Mouse (Mus musculus) A20 (cell line): ENCODE measurements around the gene Hs3st1.
"Not testable (repeated sequence)": the region's sequence is repeated elsewhere in the genome, so short reads cannot be mapped to it uniquely, and the experiment has no call there.

Experiments used
- DNase-seq: peaks from one replicate; pipeline ENCODE4 v3.0.0-alpha.2; 2011; ENCODE audit warnings: low read depth, low spot score

Hs3st1 gene

DNA sequence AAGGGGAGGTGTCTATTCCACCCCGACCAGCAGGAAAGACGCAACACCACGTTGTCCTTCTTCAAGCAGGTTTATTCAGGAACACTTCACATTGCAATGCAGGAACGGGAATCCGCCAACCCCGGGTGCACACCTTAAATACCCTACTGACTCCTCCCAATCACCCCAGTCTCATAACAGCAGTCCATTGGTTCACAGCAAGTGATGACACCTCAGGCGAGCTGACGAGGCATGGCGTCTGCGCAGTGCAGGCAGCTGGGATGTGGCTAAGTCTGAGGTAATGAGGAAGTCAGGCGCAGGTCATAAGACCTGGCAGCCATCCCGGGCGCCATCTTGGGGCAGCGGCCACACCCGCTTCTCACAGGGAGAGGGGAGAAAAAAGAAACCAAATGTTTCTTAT lies at the start of gene Hs3st1:
Gene Hs3st1 (minus strand): TSS at position 101 of the 400 bp plus-strand sequence.
- not testable (repeated sequence) for DNase-seq

GRCm38 (mm10) chr5:39804663-39805062 lies 49.4 kb upstream of the Hs3st1 start:
- DNase-seq, result no peak

DNA sequence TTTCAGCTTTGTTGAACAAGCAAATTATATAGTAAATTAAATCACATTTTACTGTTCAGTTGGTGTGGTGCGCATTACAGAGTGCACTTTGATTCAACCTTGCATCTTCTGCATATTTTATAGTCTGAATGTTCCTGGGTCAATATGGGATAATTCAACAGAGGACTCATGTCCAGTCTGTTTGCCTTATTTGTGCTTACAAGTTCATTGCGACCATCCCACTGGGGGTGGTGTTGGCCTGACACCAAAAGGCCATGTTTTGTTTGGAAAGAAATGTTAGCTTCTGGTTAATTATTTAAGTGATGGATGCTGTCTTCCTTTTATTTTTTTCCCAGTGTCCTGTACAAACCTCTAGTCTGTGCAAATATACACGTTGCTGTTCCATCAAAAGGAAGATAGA lies 48.7 kb upstream of the Hs3st1 start:
- no peak for DNase-seq

- DNase-seq, result no peak
Observed at GRCm38 (mm10) chr5:39803457-39803856, 48.2 kb upstream of the Hs3st1 start.

DNA sequence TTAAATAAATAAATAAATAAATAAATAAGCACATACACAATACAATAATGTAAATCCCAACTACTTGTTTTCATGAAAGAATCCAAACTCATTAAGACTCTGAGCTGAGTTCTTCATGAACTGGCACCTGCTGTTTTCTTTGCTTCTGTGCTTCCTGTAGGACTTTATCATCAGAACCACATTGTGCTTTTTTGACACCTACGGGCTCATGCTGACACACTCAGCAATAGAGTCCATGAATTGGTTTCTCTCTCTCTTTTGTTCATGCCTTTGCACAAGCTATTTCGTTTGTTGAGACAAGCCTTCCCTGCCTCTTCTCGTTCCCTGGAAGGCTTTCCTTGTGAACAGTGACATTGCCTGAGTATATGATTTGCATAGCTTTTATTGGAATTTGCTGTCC lies 46.8 kb upstream of the Hs3st1 start:
- no peak for DNase-seq

DNA sequence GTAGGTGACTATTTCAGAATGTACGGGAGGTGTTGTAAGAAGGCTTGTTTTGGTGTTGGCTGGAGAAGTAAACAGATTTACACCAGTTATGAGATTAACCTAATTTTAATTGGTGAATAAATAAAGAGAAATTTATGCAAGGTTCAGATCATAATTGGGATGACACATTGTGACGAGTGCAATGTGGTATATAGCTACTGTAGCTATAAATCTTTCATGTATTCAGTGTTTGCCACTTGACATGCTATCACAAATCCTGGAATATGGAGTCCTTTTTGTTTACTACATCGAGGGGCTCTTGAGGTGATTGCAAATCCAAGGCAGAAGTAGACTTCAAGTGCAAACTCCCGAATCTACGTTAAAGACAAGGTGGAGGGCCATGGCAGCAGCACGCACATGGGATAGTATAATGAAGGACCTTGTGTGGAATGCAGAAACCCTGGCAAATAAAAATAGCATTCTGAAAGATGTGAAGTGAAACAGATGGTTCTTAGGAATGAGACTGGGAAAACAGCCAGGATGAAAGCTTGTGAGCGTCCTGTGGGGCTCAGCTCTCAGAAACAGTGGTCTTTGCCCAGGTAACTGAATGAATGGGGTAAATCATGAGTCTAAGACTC lies 21.9 kb upstream of the Hs3st1 start:
- DNase-seq, result no peak

- DNase-seq, result no peak
Observed at GRCm38 (mm10) chr5:39771680-39772348, 16.5 kb upstream of the Hs3st1 start.

DNA sequence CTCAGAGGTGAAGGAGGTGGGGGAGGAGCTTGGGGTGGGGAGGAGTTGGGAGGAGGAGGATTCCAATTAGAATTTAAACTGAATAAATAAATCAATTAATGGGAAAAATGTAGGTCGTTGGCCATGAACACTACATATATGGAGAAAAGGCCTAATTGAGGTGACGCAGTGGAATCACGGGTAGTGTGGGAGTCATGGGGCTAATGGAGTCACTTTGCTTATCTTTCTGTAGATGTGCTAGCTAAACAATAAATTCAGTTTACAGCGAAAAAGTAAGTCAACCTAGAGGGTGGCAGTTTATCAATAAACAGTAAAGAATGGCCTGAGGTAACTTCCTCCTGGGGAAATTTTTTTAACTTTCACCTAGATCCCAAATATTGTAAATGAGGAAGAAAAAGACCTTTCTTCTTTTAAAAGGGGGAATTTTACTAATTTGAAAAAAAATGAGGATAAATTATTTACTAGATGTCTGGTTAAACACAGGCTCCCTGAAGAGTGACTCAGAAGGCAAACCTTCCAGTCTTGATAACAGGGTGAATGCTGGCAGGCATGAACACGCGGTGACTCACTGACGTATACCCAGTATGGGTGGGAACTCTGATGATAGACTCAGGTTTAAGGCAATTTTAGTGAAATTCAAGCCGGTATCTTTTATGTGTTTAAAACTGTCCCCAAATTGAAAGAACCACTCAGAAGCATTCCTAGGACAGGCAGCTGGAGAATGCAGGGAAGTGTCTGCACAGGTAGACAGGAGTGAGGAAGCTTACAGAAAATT lies 6.6 kb upstream of the Hs3st1 start:
- no peak for DNase-seq

DNA sequence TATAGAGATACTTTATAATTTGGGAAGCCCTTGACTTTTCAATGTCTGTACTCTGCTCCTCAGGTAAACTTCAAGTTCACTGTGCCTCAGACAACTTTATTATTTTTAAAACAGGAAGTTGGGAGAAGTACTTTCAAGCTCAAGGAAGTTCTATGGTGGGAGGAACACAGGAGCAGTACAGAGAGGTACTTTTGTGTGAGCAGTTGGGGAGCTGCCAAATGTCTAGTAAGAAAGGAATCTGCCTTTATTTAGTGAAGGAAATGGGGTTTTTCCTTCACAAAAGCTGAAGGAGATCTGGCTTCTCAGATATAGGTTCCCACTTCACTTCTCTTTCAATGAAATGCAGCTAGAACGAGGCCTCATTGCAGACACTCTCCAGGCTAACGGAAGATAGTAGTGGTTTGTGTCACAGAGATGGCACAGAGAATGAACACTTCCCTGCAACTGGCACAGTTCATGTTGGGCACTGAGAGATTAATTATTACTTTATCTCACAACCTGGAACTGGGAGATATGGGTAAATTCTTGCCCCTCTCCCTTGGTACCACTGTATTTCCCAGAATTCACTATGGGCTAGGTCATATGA lies 3.7 kb upstream of the Hs3st1 start:
- DNase-seq, result no peak

GRCm38 (mm10) chr5:39736843-39737242 lies 18.4 kb downstream of the Hs3st1 start:
- DNase-seq, result no peak

DNA sequence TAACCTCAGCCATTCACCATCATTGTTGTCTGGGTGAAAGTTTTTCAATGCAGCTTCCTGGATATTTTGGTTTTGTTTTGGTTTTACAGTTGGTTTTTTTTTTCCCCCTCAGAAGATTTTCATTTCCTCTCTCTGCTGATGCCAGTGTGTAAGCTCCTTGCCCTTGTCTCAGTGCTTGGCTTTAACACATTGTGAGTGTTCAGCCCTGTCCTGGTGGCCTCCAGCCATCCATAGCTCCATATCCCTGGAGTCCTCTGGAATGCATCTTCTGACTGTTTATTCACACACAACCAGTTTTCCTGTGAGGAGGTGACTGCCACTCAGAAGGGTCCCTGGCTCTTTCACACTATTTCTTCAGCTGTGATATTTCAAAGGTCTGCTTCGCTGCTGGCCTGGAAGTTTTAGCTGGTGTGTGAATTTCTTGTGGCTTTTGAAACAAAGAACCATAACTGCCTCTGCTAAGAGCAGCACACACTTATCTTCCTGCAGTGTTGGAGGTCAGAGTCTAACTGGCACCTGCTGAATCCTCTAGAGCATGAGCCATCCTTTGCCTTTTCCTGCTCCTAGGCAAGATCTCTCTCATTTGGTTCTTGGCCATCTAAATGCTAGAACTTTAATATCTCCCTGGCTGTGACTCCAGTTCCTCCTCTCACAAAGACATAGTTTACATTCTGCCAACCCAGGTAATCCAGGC lies 21.4 kb downstream of the Hs3st1 start:
- DNase-seq, result no peak

- DNase-seq, result no peak
Observed at GRCm38 (mm10) chr5:39733013-39733749, 22.1 kb downstream of the Hs3st1 start.

GRCm38 (mm10) chr5:39715694-39716550 lies 39.4 kb downstream of the Hs3st1 start:
- no peak for DNase-seq

- DNase-seq, result no peak
Observed at GRCm38 (mm10) chr5:39715193-39715592, 40.1 kb downstream of the Hs3st1 start.

GRCm38 (mm10) chr5:39705539-39705938 lies 49.7 kb downstream of the Hs3st1 start:
- no peak for DNase-seq

DNA sequence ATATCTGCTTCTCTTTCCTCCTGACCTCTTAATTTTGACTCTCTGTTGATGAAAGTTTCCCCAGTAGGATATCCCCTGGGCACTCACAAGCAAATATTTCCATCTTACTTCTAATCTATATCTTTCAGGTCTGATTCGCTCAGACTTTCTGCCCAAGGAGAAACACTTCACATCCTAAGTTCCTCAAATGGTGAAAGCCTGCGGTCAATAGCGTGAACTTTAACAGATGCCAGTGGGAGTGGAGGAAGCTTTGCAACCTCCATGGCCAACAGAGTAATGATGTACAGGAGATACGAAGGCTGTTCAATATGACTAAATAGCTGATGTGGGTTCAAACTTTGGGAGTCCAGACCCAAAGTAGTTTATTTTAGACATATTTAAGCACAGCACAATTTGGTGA lies 94.4 kb downstream of the Hs3st1 start:
- DNase-seq, result no peak

DNA sequence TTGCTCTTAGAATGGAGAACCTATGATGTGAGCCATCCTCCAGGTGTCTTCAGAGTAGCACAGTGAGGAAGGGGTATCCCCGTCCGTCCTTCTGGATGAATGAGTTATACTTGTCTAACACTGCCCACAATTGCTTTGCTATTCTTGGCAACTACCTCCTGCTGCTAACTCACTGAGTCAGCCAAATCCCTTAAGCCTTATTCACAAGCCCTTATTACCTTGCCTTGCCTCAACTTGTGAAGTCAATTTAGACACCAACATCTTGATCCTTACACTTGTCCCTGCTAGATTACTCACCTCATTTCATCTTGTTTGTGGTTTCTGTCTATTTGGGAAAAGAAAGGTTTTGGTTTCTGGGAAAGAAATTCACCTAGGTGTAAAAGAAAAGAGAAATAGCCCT lies 95.9 kb downstream of the Hs3st1 start:
- no peak for DNase-seq

DNA sequence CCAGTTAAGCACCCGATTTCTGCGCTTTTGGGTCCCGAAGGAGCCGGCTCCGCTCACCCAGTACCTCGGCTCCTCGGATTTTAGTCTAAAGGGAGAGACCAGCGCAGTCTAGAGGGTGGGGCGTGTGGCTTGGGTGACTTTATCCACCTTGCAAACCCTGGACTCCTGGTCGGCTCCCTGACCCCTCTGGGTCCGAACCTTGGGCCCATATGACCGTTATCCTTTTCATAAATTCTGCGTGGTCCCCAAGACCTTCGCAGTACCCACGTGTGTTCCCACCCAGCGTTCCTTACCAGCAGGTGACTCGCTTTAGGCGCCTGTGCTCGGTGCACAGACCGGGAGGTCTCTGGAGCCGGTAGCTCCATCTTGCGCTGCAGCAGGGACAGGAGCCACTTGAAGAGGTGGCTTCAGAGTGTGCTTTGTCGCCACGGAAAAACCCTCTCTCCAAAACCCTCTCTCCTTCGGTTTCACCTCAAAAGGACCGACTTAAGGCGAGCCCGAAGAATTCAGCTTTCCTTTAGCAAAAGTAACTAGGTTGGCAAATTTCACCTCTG lies 110.4 kb downstream of the Hs3st1 start:
- DNase-seq, result no peak

DNA sequence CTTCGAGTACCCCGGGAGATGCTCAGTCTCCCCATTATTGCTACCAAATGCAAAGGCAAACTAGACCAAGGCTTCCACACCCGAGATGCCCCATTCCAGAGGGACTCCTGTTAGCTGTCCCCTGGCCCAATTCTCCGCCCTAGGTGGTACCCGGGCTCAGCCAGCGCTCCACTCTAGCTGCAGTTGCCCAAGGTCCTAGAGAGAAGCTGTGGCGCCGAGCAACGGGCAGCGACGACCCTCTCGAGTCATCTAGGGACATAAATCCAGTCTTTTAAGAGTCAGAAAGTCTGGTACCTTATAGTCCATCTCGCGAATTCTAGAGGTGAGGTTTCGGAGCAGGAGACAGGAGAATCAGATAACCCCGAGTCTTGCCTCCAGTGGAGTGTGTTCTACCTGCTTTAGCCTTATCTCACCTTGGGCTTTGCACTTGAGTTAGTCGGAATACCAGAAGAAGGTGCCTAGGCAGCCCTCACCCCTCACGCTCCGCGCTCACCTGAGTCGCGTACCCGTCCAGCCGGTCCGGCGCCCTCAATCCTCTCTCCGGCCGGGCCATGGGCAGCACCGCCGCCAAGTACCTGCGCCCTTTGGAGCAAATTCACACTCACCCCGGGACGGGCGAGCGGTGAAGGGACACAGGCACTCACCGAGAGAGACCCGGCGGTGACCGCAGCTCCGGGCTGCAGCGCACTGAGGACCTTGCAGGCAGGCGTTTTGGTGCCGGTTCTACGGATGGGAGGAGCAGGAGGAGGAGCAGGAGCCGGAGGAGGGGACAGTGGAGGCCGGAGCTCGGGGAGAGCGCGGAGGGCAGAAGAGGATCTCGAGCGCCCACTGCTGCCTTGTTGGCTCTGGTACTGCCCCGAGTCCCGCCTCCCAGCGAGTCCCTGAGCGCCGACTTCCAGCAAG lies 111.1 kb downstream of the Hs3st1 start:
- DNase-seq, result no peak
